Mouse (Mus musculus) thymus, adult 2 months (tissue): Measurements from ENCODE around the gene Fbxo6. TPM values are rescaled to one million over a fixed set of nuclear protein-coding genes. Genes with fewer than 3 reads are reported as not detected.

Experiments used
- DNase-seq: peaks from one replicate; pipeline ENCODE4 v3.0.0; 2021
- H3K27ac ChIP-seq: fragments of 200-500 bp; 2 replicates; pipeline ENCODE4 v1.5.1; 2012; ENCODE audit warnings: low read length, control low read depth; ENCODE audit not compliant: control insufficient read depth, insufficient read depth
- H3K27me3 ChIP-seq: fragments of 200-500 bp; 2 replicates; pipeline ENCODE4 v1.6.1; 2012; ENCODE audit warnings: mild to moderate bottlenecking, low read length, moderate library complexity, mixed read lengths; ENCODE audit not compliant: control insufficient read depth, insufficient read depth
- H3K36me3 ChIP-seq: fragments of 200-500 bp; 2 replicates; pipeline ENCODE4 v1.6.1; 2012; ENCODE audit warnings: mild to moderate bottlenecking, low read length, moderate library complexity; ENCODE audit not compliant: control insufficient read depth, insufficient read depth
- H3K4me1 ChIP-seq: fragments of 200-500 bp; replicated peaks from 2 replicates; pipeline ENCODE4 v1.6.1; 2012; ENCODE audit warnings: low read length; ENCODE audit not compliant: control insufficient read depth, insufficient read depth
- H3K4me3 ChIP-seq: fragments of 200-500 bp; 2 replicates; pipeline ENCODE4 v1.5.1; 2012; ENCODE audit warnings: mild to moderate bottlenecking, low read length, control low read depth, moderate library complexity; ENCODE audit not compliant: control insufficient read depth, insufficient read depth
- CTCF ChIP-seq: fragments of 200-500 bp; IDR thresholded peaks from 2 replicates; pipeline ENCODE4 v1.5.1; 2012; ENCODE audit warnings: mild to moderate bottlenecking, control low read depth, low read length, moderate library complexity, borderline replicate concordance; ENCODE audit not compliant: control insufficient read depth, poor library complexity, insufficient read depth; ENCODE audit errors: extremely low read depth
- POLR2A ChIP-seq: fragments of 200-500 bp; IDR thresholded peaks from 2 replicates; pipeline ENCODE4 v1.6.1; 2012; ENCODE audit warnings: mild to moderate bottlenecking, low read length, control low read depth, moderate library complexity; ENCODE audit not compliant: control insufficient read depth, poor library complexity, insufficient read depth; ENCODE audit errors: extremely low read depth
- WGBS: fragments of 180-500 bp; shearing (Covaris S2); methylation state at CpG from one replicate; pipeline ENCODE4 v1.1.7; 2018; 5-methylcytosine and 5-hydroxymethylcytosine counted together
- polyA plus RNA-seq: library from polyadenylated mRNA; depleted of rRNA; stranded (reverse); fragments of >200 nt; gene quantifications from 2 replicates; pipeline ENCODE4 v1.2.3, GENCODE M21; 2012

Gene Fbxo6
- polyA plus RNA-seq, 1 experiment, result 50.9 TPM

DNA sequence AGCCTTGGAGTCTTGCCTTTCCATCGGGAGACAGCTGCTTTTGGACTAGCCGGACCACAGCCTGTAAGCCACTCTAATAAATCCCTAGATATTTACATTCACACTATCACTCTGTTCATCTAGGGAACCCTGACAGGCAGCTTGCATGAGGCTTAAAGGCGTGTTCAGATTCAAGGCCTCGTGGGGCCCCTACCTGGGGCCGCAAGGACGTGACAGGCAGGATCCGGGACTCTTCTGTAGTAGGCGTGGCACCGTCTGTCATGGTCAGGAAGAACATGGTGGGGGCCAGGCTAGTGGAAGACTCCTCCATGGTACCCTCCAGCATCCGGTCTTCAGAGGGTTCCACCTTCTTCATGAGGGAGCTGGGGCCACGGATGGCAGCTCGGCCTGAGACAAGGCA lies 39.4 kb downstream of the Fbxo6 start:
- H3K36me3 ChIP-seq, result no peaks in the 10 kb centered on the region
- TF ChIP-seq POLR2A (no peak), CTCF (no peak)
- 89% methylated on average over 12 of the region's 12 CpGs for WGBS

GRCm38 (mm10) chr4:148109215-148109614 lies 42.7 kb downstream of the Fbxo6 start:
- no peaks in the 10 kb centered on the region for H3K27me3 ChIP-seq
- H3K4me3 ChIP-seq, result no peak overlapping the region
- TF ChIP-seq POLR2A (no peak), CTCF (no peak)
- H3K27ac ChIP-seq, result no peak overlapping the region
- WGBS, result 81% methylated on average over 5 of the region's 5 CpGs
- H3K36me3 ChIP-seq, result no peaks in the 10 kb centered on the region
- H3K4me1 ChIP-seq, result no peaks in the 10 kb centered on the region
- DNase-seq, result no peak

More for the DNA sequence above, 39.4 kb downstream of the Fbxo6 start:
- Histone ChIP-seq H3K4me3 (no peak overlapping the region), H3K27ac (no peak overlapping the region), H3K27me3 (no peaks in the 10 kb centered on the region), H3K4me1 (peaks cover 5% of the 10 kb centered on the region)
- no peak for DNase-seq

DNA sequence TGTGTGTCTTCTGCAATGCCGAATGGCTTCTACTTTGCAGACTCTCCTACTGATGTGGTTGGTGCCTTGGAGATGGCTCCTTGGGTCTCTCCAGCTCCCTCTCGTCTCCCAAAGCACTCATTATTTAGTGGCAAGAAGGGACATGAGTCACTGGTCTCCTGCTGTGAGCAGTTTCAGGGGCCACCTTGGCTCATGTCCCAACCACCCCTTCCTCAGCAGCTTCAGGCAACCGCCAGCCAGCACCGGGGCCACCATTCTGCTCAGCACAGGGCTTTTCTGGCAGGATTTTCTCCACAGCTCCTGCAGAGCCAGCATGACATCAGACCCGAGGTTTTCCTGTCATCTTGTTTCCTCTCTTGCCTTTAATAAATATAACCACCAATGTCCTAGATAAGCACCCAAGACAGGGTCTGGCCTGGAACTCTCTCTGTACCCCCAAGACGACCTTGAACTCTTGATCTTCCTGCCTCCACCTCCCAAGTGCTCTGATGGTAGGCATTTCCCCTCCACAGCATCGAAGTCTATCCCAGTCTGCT lies 43.3 kb downstream of the Fbxo6 start:
- H3K27ac ChIP-seq, result no peak overlapping the region
- no peak for TF ChIP-seq POLR2A
- TF ChIP-seq CTCF, result no peak
- DNase-seq, result no peak
- no peak overlapping the region for H3K4me3 ChIP-seq
- H3K36me3 ChIP-seq, result no peaks in the 10 kb centered on the region
- no peaks in the 10 kb centered on the region for H3K4me1 ChIP-seq
- 48% methylated on average over 7 of the region's 7 CpGs for WGBS
- H3K27me3 ChIP-seq, result no peaks in the 10 kb centered on the region

DNA sequence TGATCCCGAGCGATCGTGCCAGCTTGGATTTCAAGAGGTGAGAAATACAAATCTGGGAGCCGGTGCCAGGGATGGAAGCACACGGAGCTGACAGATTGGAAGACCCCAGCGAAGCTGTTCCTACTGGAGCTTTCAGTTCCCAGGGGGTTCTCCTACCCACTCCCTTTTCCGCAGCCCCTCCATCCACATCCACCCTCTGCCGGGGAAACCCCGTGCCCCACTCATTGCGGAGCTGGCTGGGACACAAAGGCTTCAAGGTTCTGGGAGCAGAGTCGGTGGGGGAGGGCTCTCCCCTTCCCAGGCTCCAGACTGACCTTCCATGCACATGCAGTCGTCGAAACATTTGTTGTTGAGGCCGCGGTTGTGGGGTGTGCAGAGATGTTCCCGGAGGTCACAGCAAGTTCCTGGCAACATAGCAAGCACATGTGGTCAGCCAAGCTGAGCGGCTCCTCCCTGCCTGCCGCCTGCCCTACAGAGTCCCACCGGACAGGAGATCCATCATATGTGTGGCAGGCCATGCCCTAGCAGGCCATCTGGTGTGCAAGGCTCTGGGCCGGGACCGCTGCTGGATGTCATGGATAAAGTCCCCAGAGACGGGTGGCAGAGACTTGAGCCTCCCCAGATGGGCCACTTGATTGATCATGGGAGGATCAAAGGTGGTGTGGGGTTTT lies 44.2 kb downstream of the Fbxo6 start:
- Histone ChIP-seq H3K4me1 (no peaks in the 10 kb centered on the region), H3K4me3 (no peak overlapping the region), H3K36me3 (no peaks in the 10 kb centered on the region), H3K27me3 (no peaks in the 10 kb centered on the region), H3K27ac (no peak overlapping the region)
- DNase-seq, result no peak
- TF ChIP-seq CTCF (no peak), POLR2A (no peak)
- WGBS, result 75% methylated on average over 22 of the region's 22 CpGs

DNA sequence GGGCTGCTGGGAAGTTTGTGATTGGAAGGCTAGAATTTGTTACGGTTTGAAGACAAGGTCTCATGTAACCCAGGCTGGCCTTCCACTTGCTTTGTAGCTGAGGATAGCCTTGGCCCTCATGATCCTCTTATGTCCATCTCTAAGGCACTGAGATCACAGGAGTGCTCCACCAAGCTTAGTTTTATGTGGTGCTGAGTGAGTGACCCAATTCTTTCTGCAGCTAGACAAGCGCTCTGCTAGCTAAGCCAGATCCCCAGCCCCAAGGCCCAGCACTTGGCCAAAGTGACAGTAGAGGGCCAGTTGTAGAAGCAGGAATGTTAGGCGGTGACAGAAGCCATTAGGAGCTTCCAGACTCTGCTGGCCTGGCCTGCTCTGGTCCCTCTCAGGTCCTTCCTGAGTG lies 47.8 kb downstream of the Fbxo6 start:
- TF ChIP-seq POLR2A (no peak), CTCF (no peak)
- no peak for DNase-seq
- 98% methylated on average over 3 of the region's 3 CpGs for WGBS
- no peak overlapping the region for H3K4me3 ChIP-seq
- no peaks in the 10 kb centered on the region for H3K36me3 ChIP-seq
- no peak overlapping the region for H3K27ac ChIP-seq
- no peaks in the 10 kb centered on the region for H3K27me3 ChIP-seq
- H3K4me1 ChIP-seq, result peaks cover 26% of the 10 kb centered on the region

GRCm38 (mm10) chr4:148101801-148102527 lies 50.0 kb downstream of the Fbxo6 start:
- H3K27ac ChIP-seq, result peak overlapping the region; percentile 44
- no peaks in the 10 kb centered on the region for H3K27me3 ChIP-seq
- no peaks in the 10 kb centered on the region for H3K36me3 ChIP-seq
- H3K4me1 ChIP-seq, result peaks cover 48% of the 10 kb centered on the region
- TF ChIP-seq POLR2A (peak; percentile 59), CTCF (peak; percentile 71; the same call in 1 of the 2 replicates)
- WGBS, result 18% methylated on average over 29 of the region's 29 CpGs
- peak; percentile 88 for DNase-seq
- peak overlapping the region; percentile 36 for H3K4me3 ChIP-seq
